16 mouse cellular contexts compared by ENCODE assay signal in the genomic region with DNA sequence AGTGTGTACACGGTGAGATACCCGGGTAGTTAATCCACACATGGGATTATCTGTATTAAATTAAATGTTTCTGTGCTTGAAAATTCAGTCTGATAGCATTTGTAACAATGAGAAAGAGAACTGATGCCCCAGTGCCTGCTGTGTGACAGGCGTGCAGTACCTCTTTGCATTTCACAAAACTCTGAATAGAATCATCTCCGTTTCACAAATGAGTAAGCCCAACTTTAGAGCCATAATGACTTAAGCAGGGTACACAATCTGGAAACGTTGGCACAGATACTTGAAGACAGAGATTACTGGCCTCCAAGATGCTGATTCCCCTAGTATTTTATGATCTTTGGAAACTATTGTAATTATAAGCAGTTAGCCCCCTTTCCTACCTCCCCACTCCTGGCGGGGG. TPM values are rescaled to one million over a fixed set of nuclear protein-coding genes. Genes with fewer than 3 reads are reported as not detected.
"Had no signal": no experiment of that assay in that cellular context is flagged by ENCODE, and none has a peak within 500 bp of the region (broad histone marks: within the 10 kb centered on the region; RNA-seq: fewer than 3 reads in every experiment).

No protein-coding gene starts in this region.

- H3K27ac ChIP-seq: limb, embryonic 10.5 days; liver, embryonic 14.5 days; midbrain, embryonic 13.5 days; stomach, embryonic 15.5 days had no signal

- DNase-seq: kidney, adult 18-20 months; kidney, postnatal 10 days; kidney, postnatal 4 days; lung, adult 2 months; lung, postnatal 36 days; right cerebral cortex, postnatal 14 days; thymus, adult 2 months; thymus, postnatal 25 days had no signal

- H3K4me1 ChIP-seq: stomach, embryonic 15.5 days had no signal

- H3K36me3 ChIP-seq: midbrain, embryonic 13.5 days; stomach, embryonic 15.5 days had no signal

- H3K9me3 ChIP-seq: limb, embryonic 10.5 days; midbrain, embryonic 13.5 days; stomach, embryonic 15.5 days had no signal

- H3K4me2 ChIP-seq: midbrain, embryonic 13.5 days; stomach, embryonic 15.5 days had no signal

- H3K4me3 ChIP-seq: limb, embryonic 10.5 days; midbrain, embryonic 13.5 days; stomach, embryonic 15.5 days had no signal

- H3K9ac ChIP-seq: liver, embryonic 14.5 days; midbrain, embryonic 13.5 days; stomach, embryonic 15.5 days had no signal

- ATAC-seq: lung, postnatal 0 days; midbrain, embryonic 13.5 days had no signal

- H3K27me3 ChIP-seq: midbrain, embryonic 13.5 days; stomach, embryonic 15.5 days had no signal

RNA-seq across cellular contexts. Expression of a gene that starts 13.8 kb away (rescaled TPM):
- total RNA-seq: left cerebral cortex, postnatal 10 days; megakaryocyte progenitor cell, adult 5-6 weeks had no signal
- polyA plus RNA-seq: neural tube, embryonic 14.5 days had no signal
